Mouse (Mus musculus): Measurements from ENCODE around the gene Dnmt3l. TPM values are rescaled to one million over a fixed set of nuclear protein-coding genes. Genes with fewer than 3 reads are reported as not detected.
A peak's percentile ranks its signal among the peaks of the same experiment; 100 is the strongest.
"Not testable (repeated sequence)": the region's sequence is repeated elsewhere in the genome, so short reads cannot be mapped to it uniquely, and the experiment has no call there.

Gene Dnmt3l
- polyA plus RNA-seq, 1 experiment from 2014 or later, result not detected

GRCm38 (mm10) chr10:78019984-78020383, 21.8 kb upstream of the Dnmt3l start:
- WGBS, result 96% methylated on average over 6 of the region's 11 CpGs
- not testable (repeated sequence) for H3K9me3 ChIP-seq (ENCODE audit: control insufficient read depth, low read length); ATAC-seq (ENCODE audit: low read depth); H3K4me2 ChIP-seq (ENCODE audit: low read depth, low read length); H3K27me3 ChIP-seq (ENCODE audit: control insufficient read depth, insufficient read depth, low read length); H3K4me3 ChIP-seq (ENCODE audit: low read depth, low read length); H3K27ac ChIP-seq (ENCODE audit: low read depth, low read length); H3K36me3 ChIP-seq (ENCODE audit: control insufficient read depth, insufficient read depth, low read length); H3K9ac ChIP-seq (replicated peaks; ENCODE audit: low read depth, low read length); H3K4me1 ChIP-seq (ENCODE audit: control insufficient read depth, insufficient read depth, low read length)

DNA sequence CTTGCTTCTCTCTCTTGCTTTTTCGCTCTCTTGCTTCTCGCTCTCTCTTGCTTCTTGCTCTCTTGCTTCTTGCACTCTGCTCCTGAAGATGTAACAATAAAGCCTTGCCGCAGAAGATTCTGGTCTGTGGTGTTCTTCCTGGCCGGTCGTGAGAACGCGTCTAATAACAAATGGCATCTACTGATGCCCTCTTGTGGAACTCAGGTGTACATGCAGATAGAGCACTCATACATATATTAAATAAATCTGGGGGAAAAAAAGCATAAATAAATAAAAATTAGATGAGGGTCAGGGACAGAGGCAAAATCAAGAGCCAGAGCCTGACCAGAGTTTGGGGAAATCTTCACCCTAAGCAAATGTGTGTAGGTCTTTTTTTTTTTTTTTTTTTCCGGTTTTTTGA, 16.3 kb upstream of the Dnmt3l start:
- H3K4me2 ChIP-seq (ENCODE audit: low read depth, low read length); H3K9me3 ChIP-seq (ENCODE audit: control insufficient read depth, low read length); H3K4me3 ChIP-seq (ENCODE audit: low read depth, low read length); ATAC-seq (ENCODE audit: low read depth); H3K4me1 ChIP-seq (ENCODE audit: control insufficient read depth, insufficient read depth, low read length); H3K9ac ChIP-seq (replicated peaks; ENCODE audit: low read depth, low read length); H3K36me3 ChIP-seq (ENCODE audit: control insufficient read depth, insufficient read depth, low read length); H3K27ac ChIP-seq (ENCODE audit: low read depth, low read length); H3K27me3 ChIP-seq (ENCODE audit: control insufficient read depth, insufficient read depth, low read length): not testable (repeated sequence)
- 79% methylated on average over 6 of the region's 8 CpGs for WGBS

DNA sequence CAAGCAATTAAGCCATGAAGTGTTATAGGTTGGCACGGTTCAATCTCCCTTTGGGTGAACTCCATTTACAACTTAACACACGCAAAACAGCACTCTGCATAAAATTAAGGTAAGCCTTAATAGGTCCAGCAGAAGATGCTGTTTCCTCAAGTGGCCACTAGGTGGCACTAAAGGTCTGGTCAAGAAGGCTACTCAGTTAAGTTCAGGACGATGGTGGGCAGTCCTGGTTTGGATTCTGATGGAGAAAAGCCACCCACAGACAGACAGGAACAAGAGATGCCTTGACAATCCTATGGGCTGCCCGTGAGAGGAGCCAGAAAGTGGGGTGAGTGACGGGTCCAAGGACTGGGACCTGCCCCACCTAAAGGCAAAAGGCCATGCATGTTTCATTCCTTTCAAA, 13.6 kb upstream of the Dnmt3l start:
- Histone ChIP-seq H3K36me3 (ENCODE audit: control insufficient read depth, insufficient read depth, low read length) (no peaks in the 10 kb centered on the region), H3K4me2 (ENCODE audit: low read depth, low read length) (no peak overlapping the region), H3K9ac (replicated peaks; ENCODE audit: low read depth, low read length) (no peak overlapping the region), H3K27ac (ENCODE audit: low read depth, low read length) (no peak overlapping the region), H3K4me1 (ENCODE audit: control insufficient read depth, insufficient read depth, low read length) (no peaks in the 10 kb centered on the region), H3K27me3 (ENCODE audit: control insufficient read depth, insufficient read depth, low read length) (no peaks in the 10 kb centered on the region), H3K4me3 (ENCODE audit: low read depth, low read length) (no peak overlapping the region), H3K9me3 (ENCODE audit: control insufficient read depth, low read length) (no peaks in the 10 kb centered on the region)
- WGBS, result 3% methylated on average over 5 of the region's 5 CpGs
- peak; percentile 82 for ATAC-seq (ENCODE audit: low read depth)

DNA sequence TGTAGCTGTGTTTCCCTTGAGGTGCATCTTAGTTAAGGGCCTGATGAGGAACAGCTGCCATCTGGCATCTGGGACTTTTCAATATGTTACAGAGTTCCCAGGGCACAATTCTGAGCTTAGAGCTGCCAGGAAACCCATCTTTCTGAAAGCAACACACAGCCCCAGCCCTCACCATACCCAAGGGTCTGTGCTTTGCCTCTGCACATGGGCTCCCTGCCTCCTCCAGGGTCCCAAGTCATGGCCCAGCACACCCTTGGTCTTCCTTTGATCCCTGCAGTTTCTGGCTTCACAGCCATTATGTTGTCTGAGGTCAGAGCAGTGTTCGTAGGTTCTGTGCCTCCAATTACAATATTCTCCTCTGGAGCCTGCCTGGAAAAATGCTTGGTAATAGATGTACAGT, 12.7 kb upstream of the Dnmt3l start:
- H3K36me3 ChIP-seq (ENCODE audit: control insufficient read depth, insufficient read depth, low read length), result no peaks in the 10 kb centered on the region
- H3K4me1 ChIP-seq (ENCODE audit: control insufficient read depth, insufficient read depth, low read length), result no peaks in the 10 kb centered on the region
- H3K27me3 ChIP-seq (ENCODE audit: control insufficient read depth, insufficient read depth, low read length), result no peaks in the 10 kb centered on the region
- no peak overlapping the region for H3K9ac ChIP-seq (replicated peaks; ENCODE audit: low read depth, low read length)
- no peak overlapping the region for H3K4me3 ChIP-seq (ENCODE audit: low read depth, low read length)
- no peak overlapping the region for H3K27ac ChIP-seq (ENCODE audit: low read depth, low read length)
- no peak for ATAC-seq (ENCODE audit: low read depth)
- H3K4me2 ChIP-seq (ENCODE audit: low read depth, low read length), result no peak overlapping the region
- no peaks in the 10 kb centered on the region for H3K9me3 ChIP-seq (ENCODE audit: control insufficient read depth, low read length)
- WGBS, result 93% methylated on average over 1 of the region's 1 CpGs

DNA sequence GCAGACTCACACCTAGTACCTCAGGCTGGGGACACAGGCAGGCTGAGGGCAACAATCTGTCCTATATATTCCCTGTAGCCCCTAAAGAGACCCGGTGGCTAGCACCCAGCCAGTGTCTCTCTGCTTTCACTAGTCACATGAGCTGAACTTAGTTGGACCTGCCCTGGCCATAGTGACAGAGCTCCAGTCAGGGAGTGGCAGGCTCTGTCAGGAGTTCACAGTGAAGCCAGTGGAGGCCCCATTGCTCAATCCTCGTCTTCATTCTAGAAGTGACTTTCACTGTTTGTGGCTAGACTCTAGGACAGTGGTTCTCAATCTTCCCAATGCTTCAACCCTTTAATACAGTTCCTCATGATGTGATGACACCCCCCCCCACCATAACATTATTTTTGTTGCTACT, 9.8 kb upstream of the Dnmt3l start:
- no peaks in the 10 kb centered on the region for H3K27me3 ChIP-seq (ENCODE audit: control insufficient read depth, insufficient read depth, low read length)
- no peaks in the 10 kb centered on the region for H3K36me3 ChIP-seq (ENCODE audit: control insufficient read depth, insufficient read depth, low read length)
- H3K4me3 ChIP-seq (ENCODE audit: low read depth, low read length), result no peak overlapping the region
- ATAC-seq (ENCODE audit: low read depth), result no peak
- no peak overlapping the region for H3K27ac ChIP-seq (ENCODE audit: low read depth, low read length)
- no peak overlapping the region for H3K9ac ChIP-seq (replicated peaks; ENCODE audit: low read depth, low read length)
- H3K4me1 ChIP-seq (ENCODE audit: control insufficient read depth, insufficient read depth, low read length), result no peaks in the 10 kb centered on the region
- no peak overlapping the region for H3K4me2 ChIP-seq (ENCODE audit: low read depth, low read length)
- no peaks in the 10 kb centered on the region for H3K9me3 ChIP-seq (ENCODE audit: control insufficient read depth, low read length)
- WGBS, result 82% methylated on average over 2 of the region's 2 CpGs

DNA sequence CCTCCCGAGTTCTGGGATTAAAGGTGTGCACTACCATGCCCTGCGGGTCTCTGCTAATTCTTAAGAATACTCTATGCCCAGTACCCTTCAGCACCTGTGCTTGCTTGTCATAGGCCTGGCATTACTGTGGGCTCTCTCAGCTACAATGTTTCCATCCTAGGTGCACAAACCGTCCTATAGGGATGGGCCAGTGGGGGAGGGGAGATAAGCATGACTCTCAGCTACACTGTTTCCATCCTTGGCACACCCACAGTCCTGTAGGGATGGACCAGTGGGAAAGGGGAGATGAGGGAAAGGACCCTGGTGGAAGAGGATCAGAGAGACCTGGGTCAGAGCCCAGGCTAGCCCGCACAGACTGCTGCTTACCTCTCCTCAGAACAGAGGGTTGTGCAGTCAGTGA, 4.6 kb upstream of the Dnmt3l start:
- H3K4me2 ChIP-seq (ENCODE audit: low read depth, low read length), result no peak overlapping the region
- H3K36me3 ChIP-seq (ENCODE audit: control insufficient read depth, insufficient read depth, low read length), result no peaks in the 10 kb centered on the region
- H3K27me3 ChIP-seq (ENCODE audit: control insufficient read depth, insufficient read depth, low read length), result no peaks in the 10 kb centered on the region
- H3K9ac ChIP-seq (replicated peaks; ENCODE audit: low read depth, low read length), result no peak overlapping the region
- H3K27ac ChIP-seq (ENCODE audit: low read depth, low read length), result no peak overlapping the region
- no peaks in the 10 kb centered on the region for H3K4me1 ChIP-seq (ENCODE audit: control insufficient read depth, insufficient read depth, low read length)
- ATAC-seq (ENCODE audit: low read depth), result no peak
- H3K4me3 ChIP-seq (ENCODE audit: low read depth, low read length), result no peak overlapping the region
- 89% methylated on average over 4 of the region's 4 CpGs for WGBS
- H3K9me3 ChIP-seq (ENCODE audit: control insufficient read depth, low read length), result no peaks in the 10 kb centered on the region

DNA sequence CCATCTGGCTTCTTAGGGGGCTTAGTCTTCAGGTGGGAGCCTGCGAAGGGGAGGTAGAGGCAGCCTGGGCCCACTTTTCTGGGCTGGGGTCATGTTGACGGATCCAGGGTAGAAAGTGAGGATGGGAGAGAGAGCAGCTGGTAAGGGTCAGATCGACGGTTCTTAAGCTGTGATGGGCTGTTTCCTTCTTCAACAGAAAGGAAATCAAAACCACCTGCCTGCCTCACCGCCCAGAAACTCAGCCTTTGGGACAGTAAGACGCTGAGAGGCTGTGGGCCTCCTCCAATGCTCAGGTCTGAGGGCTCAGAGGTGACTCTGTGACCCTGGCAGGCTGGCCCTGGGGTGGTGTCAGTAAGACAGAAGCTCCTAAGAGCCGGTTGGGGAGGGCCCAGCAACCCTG, 349 bp downstream of the Dnmt3l start:
- H3K4me3 ChIP-seq (ENCODE audit: low read depth, low read length), result no peak overlapping the region
- H3K27ac ChIP-seq (ENCODE audit: low read depth, low read length), result no peak overlapping the region
- no peaks in the 10 kb centered on the region for H3K27me3 ChIP-seq (ENCODE audit: control insufficient read depth, insufficient read depth, low read length)
- H3K36me3 ChIP-seq (ENCODE audit: control insufficient read depth, insufficient read depth, low read length), result no peaks in the 10 kb centered on the region
- H3K9ac ChIP-seq (replicated peaks; ENCODE audit: low read depth, low read length), result no peak overlapping the region
- no peak for ATAC-seq (ENCODE audit: low read depth)
- no peak overlapping the region for H3K4me2 ChIP-seq (ENCODE audit: low read depth, low read length)
- WGBS, result 86% methylated on average over 7 of the region's 7 CpGs
- H3K4me1 ChIP-seq (ENCODE audit: control insufficient read depth, insufficient read depth, low read length), result no peaks in the 10 kb centered on the region
- H3K9me3 ChIP-seq (ENCODE audit: control insufficient read depth, low read length), result no peaks in the 10 kb centered on the region

GRCm38 (mm10) chr10:78042697-78043405, 1.1 kb downstream of the Dnmt3l start:
- no peaks in the 10 kb centered on the region for H3K27me3 ChIP-seq (ENCODE audit: control insufficient read depth, insufficient read depth, low read length)
- no peaks in the 10 kb centered on the region for H3K4me1 ChIP-seq (ENCODE audit: control insufficient read depth, insufficient read depth, low read length)
- peak; percentile 44; the same call in 1 of the 2 replicates for ATAC-seq (ENCODE audit: low read depth)
- no peaks in the 10 kb centered on the region for H3K36me3 ChIP-seq (ENCODE audit: control insufficient read depth, insufficient read depth, low read length)
- WGBS, result 66% methylated on average over 14 of the region's 14 CpGs
- H3K4me2 ChIP-seq (ENCODE audit: low read depth, low read length), result peak overlapping the region; percentile 42
- no peak overlapping the region for H3K9ac ChIP-seq (replicated peaks; ENCODE audit: low read depth, low read length)
- H3K9me3 ChIP-seq (ENCODE audit: control insufficient read depth, low read length), result no peaks in the 10 kb centered on the region
- H3K4me3 ChIP-seq (ENCODE audit: low read depth, low read length), result peak overlapping the region; percentile 16; the same call in 1 of the 2 replicates
- H3K27ac ChIP-seq (ENCODE audit: low read depth, low read length), result no peak overlapping the region

DNA sequence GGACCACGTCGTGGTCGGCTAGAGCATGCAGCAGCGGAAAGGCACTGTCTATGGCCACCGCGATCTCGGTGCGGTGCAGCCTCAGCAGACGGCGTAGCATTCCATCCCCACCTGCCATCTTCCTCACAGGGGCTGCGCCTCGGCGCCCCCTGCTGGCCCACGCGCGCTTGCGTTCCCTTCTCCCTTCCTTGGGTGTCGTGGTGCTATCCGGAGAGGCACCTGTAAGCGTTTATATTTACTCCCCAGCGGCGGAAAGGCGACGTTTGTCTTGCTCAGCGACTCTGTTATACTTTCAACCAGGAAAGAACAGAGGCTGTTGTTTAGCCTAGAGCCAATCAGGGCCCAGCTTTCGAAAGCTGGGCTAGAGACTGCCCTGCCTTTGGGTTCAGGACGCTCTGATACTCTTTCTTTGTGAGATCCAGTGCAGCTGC, 1.7 kb downstream of the Dnmt3l start, which contains the start of gene Aire:
Gene Aire (minus strand): TSS at position 205 of the 431 bp plus-strand sequence.
- Histone ChIP-seq H3K4me1 (ENCODE audit: control insufficient read depth, insufficient read depth, low read length) (no peaks in the 10 kb centered on the region), H3K36me3 (ENCODE audit: control insufficient read depth, insufficient read depth, low read length) (no peaks in the 10 kb centered on the region), H3K4me2 (ENCODE audit: low read depth, low read length) (peak within 1 kb of the TSS; percentile 42), H3K4me3 (ENCODE audit: low read depth, low read length) (peak within 1 kb of the TSS; percentile 16; the same call in 1 of the 2 replicates), H3K27ac (ENCODE audit: low read depth, low read length) (no peak within 1 kb of the TSS), H3K9me3 (ENCODE audit: control insufficient read depth, low read length) (no peaks in the 10 kb centered on the region), H3K9ac (replicated peaks; ENCODE audit: low read depth, low read length) (no peak within 1 kb of the TSS), H3K27me3 (ENCODE audit: control insufficient read depth, insufficient read depth, low read length) (no peaks in the 10 kb centered on the region)
- ATAC-seq (ENCODE audit: low read depth), result peak; percentile 76
- WGBS, result 1% methylated on average over 27 of the region's 27 CpGs
